Mouse (Mus musculus): ENCODE measurements around the gene Pla2g1b. TPM values are rescaled to one million over a fixed set of nuclear protein-coding genes. Genes with fewer than 3 reads are reported as not detected.

Gene Pla2g1b
- total and polyA plus RNA-seq, 2 experiments from 2014 or later, result not detected

DNA sequence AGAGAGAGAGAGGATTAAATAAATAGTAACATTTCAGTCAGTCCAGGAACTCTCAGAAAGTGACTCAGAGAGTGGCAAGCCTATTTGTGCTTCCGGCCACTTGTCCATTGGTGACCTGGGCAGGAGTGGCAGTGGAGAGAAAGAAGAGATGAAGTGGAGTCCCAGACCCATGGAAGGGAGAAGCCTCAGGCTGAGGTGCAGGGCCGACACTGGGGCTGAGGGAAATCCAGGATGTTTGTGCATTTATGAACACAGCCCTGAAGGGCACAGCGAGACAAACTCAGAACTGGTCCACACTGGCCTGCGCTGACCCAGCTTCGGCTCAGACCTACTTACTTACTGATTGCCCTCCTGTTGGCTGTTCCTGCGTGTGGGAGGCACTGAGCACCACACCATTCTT, 3.7 kb downstream of the Pla2g1b start:
- TF ChIP-seq CTCF (IDR thresholded peaks at IDR 0.05), result no peak
- H3K27ac ChIP-seq (ENCODE audit: low read depth, low read length), result no peak overlapping the region
- H3K4me3 ChIP-seq (ENCODE audit: low read depth, low read length), result no peak overlapping the region
- DNase-seq (ENCODE audit: low spot score) (no peak), ATAC-seq (ENCODE audit: low FRiP score) (no peak)
- no peak overlapping the region for H3K4me2 ChIP-seq (ENCODE audit: low read depth, low read length, poor library complexity, severe bottlenecking)
- H3K27me3 ChIP-seq (ENCODE audit: insufficient read depth, low read length), result no peaks in the 10 kb centered on the region
- 70% methylated on average over 6 of the region's 6 CpGs for WGBS
- H3K9ac ChIP-seq (replicated peaks; ENCODE audit: low read length, poor library complexity, severe bottlenecking), result no peak overlapping the region
- no peaks in the 10 kb centered on the region for H3K36me3 ChIP-seq (ENCODE audit: insufficient read depth, low read length)
- no peaks in the 10 kb centered on the region for H3K4me1 ChIP-seq (ENCODE audit: insufficient read depth, low read length)
- no peaks in the 10 kb centered on the region for H3K9me3 ChIP-seq (ENCODE audit: low read length)

- H3K4me1 ChIP-seq (ENCODE audit: insufficient read depth, low read length), result no peaks in the 10 kb centered on the region
- DNase-seq (ENCODE audit: low spot score) (peak; percentile 58), ATAC-seq (ENCODE audit: low FRiP score) (no peak)
- 31% methylated on average over 20 of the region's 20 CpGs for WGBS
- H3K9ac ChIP-seq (replicated peaks; ENCODE audit: low read length, poor library complexity, severe bottlenecking), result no peak overlapping the region
- no peaks in the 10 kb centered on the region for H3K27me3 ChIP-seq (ENCODE audit: insufficient read depth, low read length)
- TF ChIP-seq CTCF (IDR thresholded peaks at IDR 0.05), result peak; percentile 86
- no peaks in the 10 kb centered on the region for H3K36me3 ChIP-seq (ENCODE audit: insufficient read depth, low read length)
- H3K4me3 ChIP-seq (ENCODE audit: low read depth, low read length), result no peak overlapping the region
- H3K4me2 ChIP-seq (ENCODE audit: low read depth, low read length, poor library complexity, severe bottlenecking), result no peak overlapping the region
- H3K9me3 ChIP-seq (ENCODE audit: low read length), result no peaks in the 10 kb centered on the region
- H3K27ac ChIP-seq (ENCODE audit: low read depth, low read length), result no peak overlapping the region
Observed at GRCm38 (mm10) chr5:115470766-115471531, 4.9 kb downstream of the Pla2g1b start.

- Histone ChIP-seq H3K27me3 (ENCODE audit: insufficient read depth, low read length) (no peaks in the 10 kb centered on the region), H3K4me2 (ENCODE audit: low read depth, low read length, poor library complexity, severe bottlenecking) (no peak overlapping the region), H3K36me3 (ENCODE audit: insufficient read depth, low read length) (peaks cover 3% of the 10 kb centered on the region; the same call in 1 of the 2 replicates), H3K4me3 (ENCODE audit: low read depth, low read length) (no peak overlapping the region), H3K9me3 (ENCODE audit: low read length) (no peaks in the 10 kb centered on the region), H3K4me1 (ENCODE audit: insufficient read depth, low read length) (no peaks in the 10 kb centered on the region), H3K9ac (replicated peaks; ENCODE audit: low read length, poor library complexity, severe bottlenecking) (no peak overlapping the region), H3K27ac (ENCODE audit: low read depth, low read length) (no peak overlapping the region)
- ATAC-seq (ENCODE audit: low FRiP score) (no peak), DNase-seq (ENCODE audit: low spot score) (no peak)
- 71% methylated on average over 10 of the region's 10 CpGs for whole genome bisulfite sequencing
- TF ChIP-seq CTCF (IDR thresholded peaks at IDR 0.05), result peak; percentile 61
Observed at GRCm38 (mm10) chr5:115473191-115473590, 7.1 kb downstream of the Pla2g1b start.

DNA sequence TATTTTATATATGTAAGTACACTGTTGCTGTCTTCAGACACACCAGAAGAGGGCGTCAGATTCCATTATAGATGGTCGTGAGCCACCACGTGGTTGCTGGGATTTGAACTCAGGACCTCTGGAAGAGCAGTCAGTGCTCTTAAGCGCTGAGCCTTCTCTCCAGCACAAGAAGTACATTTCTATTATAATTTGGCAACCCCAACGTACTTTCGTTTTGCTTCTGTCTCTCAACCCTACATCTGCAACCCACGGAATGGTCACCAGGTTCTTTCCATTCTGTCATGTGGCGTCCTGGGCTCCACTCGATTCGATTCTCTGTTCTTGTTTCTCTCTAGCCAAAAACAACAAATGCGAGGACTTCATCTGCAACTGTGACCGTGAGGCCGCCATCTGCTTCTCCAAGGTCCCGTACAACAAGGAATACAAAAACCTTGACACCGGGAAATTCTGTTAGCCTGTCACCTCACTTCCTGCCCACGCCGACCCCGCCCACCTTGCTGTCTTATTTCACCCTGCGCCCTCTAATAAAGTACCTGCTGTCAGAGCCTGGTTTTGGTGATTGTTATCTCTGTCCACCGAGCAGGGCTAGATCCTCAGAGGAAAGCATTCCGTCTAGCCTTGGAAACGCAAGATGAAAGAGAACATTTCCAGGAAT, 8.2 kb downstream of the Pla2g1b start:
- no peak overlapping the region for H3K4me2 ChIP-seq (ENCODE audit: low read depth, low read length, poor library complexity, severe bottlenecking)
- no peak for TF ChIP-seq CTCF (IDR thresholded peaks at IDR 0.05)
- H3K9me3 ChIP-seq (ENCODE audit: low read length), result no peaks in the 10 kb centered on the region
- peaks cover 3% of the 10 kb centered on the region; the same call in 1 of the 2 replicates for H3K36me3 ChIP-seq (ENCODE audit: insufficient read depth, low read length)
- no peak overlapping the region for H3K4me3 ChIP-seq (ENCODE audit: low read depth, low read length)
- no peaks in the 10 kb centered on the region for H3K4me1 ChIP-seq (ENCODE audit: insufficient read depth, low read length)
- ATAC-seq (ENCODE audit: low FRiP score), result no peak
- no peak overlapping the region for H3K27ac ChIP-seq (ENCODE audit: low read depth, low read length)
- H3K9ac ChIP-seq (replicated peaks; ENCODE audit: low read length, poor library complexity, severe bottlenecking), result no peak overlapping the region
- no peak for DNase-seq (ENCODE audit: low spot score)
- 77% methylated on average over 22 of the region's 22 CpGs for WGBS
- H3K27me3 ChIP-seq (ENCODE audit: insufficient read depth, low read length), result no peaks in the 10 kb centered on the region

DNA sequence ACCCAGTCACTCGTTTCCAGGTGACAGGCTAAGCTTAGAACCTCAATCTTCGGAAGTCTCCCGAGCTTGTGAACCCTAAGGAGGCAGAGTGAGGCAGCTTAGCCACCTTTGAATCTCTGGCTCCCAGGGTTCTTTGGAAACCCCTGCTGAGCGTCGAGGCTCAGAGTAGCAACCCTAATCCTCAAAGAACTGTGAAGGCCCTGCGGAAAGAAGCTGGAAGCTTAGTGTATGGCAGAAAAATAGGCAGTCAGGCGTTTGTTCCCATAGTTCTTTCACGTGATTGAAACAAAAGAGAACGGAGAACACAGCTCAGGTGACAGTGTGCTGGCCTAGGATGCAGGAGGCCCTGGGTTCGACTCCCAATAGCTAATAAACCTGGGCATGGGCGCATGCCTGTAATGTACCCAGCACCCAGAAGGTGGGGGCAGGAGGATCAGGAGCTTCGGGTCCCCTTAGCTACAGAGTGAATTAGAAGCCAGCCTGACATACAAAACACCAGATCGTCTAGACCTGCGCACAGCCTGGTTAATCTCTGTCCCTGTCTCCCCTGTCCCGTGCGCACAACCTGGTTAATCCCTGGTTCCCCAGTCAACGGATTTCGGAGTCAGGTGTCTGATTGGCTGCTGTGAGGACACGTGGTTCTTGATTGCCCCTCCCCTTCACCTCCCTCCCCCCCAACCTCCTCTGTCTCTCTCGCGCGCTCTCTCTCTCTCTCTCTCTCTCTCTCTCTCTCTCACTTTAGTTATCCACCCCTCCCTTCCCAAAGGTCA, 9.5 kb downstream of the Pla2g1b start:
- Histone ChIP-seq H3K27ac (ENCODE audit: low read depth, low read length) (peak overlapping the region; percentile 44), H3K9ac (replicated peaks; ENCODE audit: low read length, poor library complexity, severe bottlenecking) (peak overlapping the region; percentile 0; the same call in 1 of the 2 replicates), H3K27me3 (ENCODE audit: insufficient read depth, low read length) (no peaks in the 10 kb centered on the region), H3K4me1 (ENCODE audit: insufficient read depth, low read length) (peaks cover 3% of the 10 kb centered on the region; the same call in 1 of the 2 replicates), H3K4me3 (ENCODE audit: low read depth, low read length) (peak overlapping the region; percentile 29), H3K9me3 (ENCODE audit: low read length) (no peaks in the 10 kb centered on the region), H3K4me2 (ENCODE audit: low read depth, low read length, poor library complexity, severe bottlenecking) (peak overlapping the region; percentile 43), H3K36me3 (ENCODE audit: insufficient read depth, low read length) (peaks cover 5% of the 10 kb centered on the region; the same call in 1 of the 2 replicates)
- DNase-seq (ENCODE audit: low spot score) (peak; percentile 85), ATAC-seq (ENCODE audit: low FRiP score) (peak; percentile 81)
- 3% methylated on average over 22 of the region's 22 CpGs for WGBS
- TF ChIP-seq CTCF (IDR thresholded peaks at IDR 0.05), result no peak
